Mouse (Mus musculus) layer of hippocampus, postnatal 10 days (tissue): ENCODE measurements around the gene Myoc. TPM values are rescaled to one million over a fixed set of nuclear protein-coding genes. Genes with fewer than 3 reads are reported as not detected.
A peak's percentile ranks its signal among the peaks of the same experiment; 100 is the strongest.
"Not testable (repeated sequence)": the region's sequence is repeated elsewhere in the genome, so short reads cannot be mapped to it uniquely, and the experiment has no call there.

Experiments used
- DNase-seq, 2 experiments: peaks; one replicate each; pipeline ENCODE4 v3.0.0; 2021; ENCODE audit warnings: low spot score in 2 of 2
- long read RNA-seq: library from polyadenylated mRNA; stranded (forward); transcript quantifications from one replicate; pipeline ENCODE4 v2.0.0, GENCODE M21; 2023
- total RNA-seq, 2 experiments: library from RNA; stranded (reverse); gene quantifications; 2 replicates each; pipeline ENCODE4 v1.2.3; 2021

The Myoc gene
- 10 to 100 TPM in 1 of 2 experiments, 1 to 10 TPM in 1; 8.3 to 10.0 TPM for total RNA-seq
- long read RNA-seq, transcript Myoc-201 (3 exons, 2,074 nt) = major isoform, 5 of 7 reads
- long read RNA-seq, partial matches to known transcripts = 1 of 7 reads
- long read RNA-seq, other reads (novel, unspliced or antisense) = 1 of 7 reads

DNA sequence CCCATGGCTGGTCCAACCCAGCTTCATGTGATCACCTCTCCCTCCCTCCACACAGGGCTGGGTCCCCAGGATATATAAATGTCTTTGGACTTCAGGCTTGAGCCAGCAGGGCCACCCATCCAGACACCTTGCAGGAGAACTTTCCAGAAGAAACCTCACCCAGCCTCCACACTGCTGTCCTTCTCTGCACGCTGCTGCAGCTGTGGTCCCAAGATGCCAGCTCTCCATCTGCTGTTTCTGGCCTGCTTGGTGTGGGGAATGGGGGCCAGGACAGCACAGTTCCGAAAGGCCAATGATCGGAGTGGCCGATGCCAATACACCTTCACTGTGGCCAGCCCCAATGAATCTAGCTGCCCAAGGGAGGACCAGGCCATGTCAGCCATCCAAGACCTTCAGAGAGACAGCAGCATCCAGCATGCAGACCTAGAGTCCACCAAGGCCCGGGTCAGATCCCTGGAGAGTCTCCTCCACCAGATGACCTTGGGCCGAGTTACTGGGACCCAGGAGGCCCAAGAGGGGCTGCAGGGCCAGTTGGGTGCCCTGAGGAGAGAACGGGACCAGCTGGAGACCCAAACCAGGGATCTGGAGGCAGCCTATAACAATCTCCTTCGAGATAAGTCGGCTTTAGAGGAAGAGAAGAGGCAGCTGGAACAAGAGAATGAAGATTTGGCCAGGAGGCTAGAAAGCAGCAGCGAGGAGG lies at the start of gene Myoc:
TSS of gene Myoc (plus strand) at position 105 of the 700 bp plus-strand sequence.
- no peak for DNase-seq

DNA sequence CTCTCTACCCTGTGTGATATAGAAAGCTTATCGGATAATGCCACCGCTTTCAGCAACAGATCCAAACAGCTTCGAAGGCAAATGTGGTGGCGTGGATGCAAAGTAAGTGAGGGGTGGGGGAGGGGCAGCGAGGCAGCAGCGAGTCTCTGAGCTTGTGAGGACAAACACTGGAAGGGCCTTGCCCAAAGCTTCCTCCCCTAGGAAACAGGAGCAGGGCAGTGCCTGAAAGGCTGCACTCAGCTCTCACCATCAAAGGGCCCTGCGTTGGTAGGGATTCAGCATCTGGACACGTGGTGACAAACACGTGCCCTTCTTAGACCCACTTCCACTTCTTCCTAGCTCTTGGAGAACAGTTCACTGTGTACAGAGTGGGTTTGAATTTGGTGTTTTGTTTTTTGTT lies 49.5 kb upstream of the Myoc start:
- peak in 1 of 2 experiments; percentile 20 for DNase-seq

GRCm38 (mm10) chr1:162590415-162590997 lies 48.4 kb upstream of the Myoc start:
- DNase-seq = no peak

GRCm38 (mm10) chr1:162597379-162598102 lies 41.4 kb upstream of the Myoc start:
- no peak for DNase-seq

- DNase-seq = no peak
Measured at GRCm38 (mm10) chr1:162599617-162600016, 39.3 kb upstream of the Myoc start.

DNA sequence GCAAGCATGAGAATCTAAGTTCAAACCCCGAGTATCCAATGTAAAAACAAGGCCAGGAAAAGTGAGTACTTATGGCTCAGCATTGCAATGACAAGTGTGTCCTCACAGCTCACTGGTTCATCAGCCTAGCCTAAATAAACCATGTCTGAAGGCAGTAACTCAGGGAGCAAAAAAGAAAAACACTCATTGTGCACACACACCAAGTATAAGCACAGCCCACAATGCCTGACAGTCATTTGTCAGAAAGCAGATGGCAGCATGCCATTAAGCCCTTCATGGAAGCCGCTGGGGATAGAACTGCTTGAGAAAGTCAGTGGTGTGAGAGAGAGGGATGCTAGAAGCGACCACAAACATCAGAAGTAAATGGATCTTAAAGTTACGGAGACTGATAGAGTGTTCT lies 37.7 kb upstream of the Myoc start:
- no peak for DNase-seq

- no peak for DNase-seq
Measured at GRCm38 (mm10) chr1:162608127-162608526, 30.8 kb upstream of the Myoc start.

- DNase-seq = no peak
Measured at GRCm38 (mm10) chr1:162609633-162610250, 29.2 kb upstream of the Myoc start.

- DNase-seq = no peak
Measured at GRCm38 (mm10) chr1:162611191-162611590, 27.8 kb upstream of the Myoc start.

- no peak for DNase-seq
Measured at GRCm38 (mm10) chr1:162615511-162615910, 23.4 kb upstream of the Myoc start.

DNA sequence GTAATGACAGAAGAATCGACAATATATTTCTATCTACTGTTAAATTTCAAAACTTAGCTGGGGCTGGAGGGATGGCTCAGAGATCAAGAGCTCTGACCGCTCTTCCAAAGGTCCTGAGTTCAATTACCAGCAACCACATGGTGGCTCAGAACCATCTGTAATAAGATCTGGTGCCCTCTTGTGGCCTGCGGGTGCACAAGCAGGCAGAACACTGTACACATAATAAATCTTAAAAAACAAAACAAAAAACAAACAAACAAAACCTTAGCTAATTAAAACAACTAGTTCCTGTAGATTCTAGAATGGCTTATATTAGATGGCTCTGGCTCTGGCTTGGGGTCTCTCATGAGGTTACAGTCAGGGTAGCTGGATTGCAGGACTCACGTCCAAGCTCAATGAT lies 18.5 kb upstream of the Myoc start:
- no peak for DNase-seq

GRCm38 (mm10) chr1:162623895-162624294 lies 15.1 kb upstream of the Myoc start:
- DNase-seq = no peak

- no peak for DNase-seq
Measured at GRCm38 (mm10) chr1:162625229-162625628, 13.7 kb upstream of the Myoc start.

DNA sequence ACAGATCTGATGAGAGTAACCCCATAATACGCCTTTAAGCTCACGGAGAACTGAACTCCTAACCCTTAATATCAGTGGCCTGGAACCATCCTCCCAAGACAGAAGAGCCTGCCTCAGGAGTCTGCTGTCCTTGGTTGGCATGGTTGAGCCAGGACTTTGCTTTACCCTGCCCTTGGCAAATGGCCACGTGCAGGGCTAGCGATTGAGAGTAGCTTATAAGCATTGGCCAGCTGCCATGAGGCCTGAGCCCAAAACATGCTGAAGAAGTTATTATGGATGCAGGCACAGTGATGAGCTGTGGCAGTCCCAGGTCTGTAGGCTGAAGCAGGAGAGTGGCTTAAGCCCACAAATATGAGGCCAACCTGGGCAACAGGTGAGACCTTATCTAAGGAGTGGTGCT lies 11.1 kb upstream of the Myoc start:
- not testable (repeated sequence) for DNase-seq

- not testable (repeated sequence) for DNase-seq
Measured at GRCm38 (mm10) chr1:162628326-162628725, 10.6 kb upstream of the Myoc start.

DNA sequence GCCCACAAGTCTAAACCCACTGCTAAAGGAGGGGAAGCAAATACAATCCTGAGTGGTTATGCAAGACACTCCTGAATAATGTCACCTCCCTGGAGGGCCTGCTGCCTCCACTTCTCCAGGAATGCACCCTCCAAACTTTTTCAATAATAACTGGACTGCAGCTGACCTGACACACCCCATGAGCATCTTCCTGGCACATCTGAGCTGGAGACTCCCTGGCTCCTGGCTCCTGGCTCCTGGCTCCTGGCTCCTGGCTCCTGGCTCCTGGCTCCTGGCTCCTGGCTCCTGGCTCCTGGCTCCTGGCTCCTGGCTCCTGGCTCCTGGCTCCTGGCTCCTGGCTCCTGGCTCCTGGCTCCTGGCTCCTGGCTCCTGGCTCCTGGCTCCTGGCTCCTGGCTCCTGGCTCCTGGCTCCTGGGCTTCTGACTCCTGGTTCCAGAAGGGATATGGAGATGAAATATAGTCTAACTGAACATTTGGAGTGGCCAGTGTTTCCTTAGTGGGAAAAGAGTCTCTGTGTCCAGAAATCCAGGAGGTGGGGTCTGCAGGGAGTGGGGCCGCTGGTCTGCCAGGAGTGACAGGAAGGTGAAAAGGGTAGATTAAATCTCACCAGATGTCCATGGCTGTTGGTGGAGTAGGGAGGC lies 3.5 kb upstream of the Myoc start:
- DNase-seq = not testable (repeated sequence)

DNA sequence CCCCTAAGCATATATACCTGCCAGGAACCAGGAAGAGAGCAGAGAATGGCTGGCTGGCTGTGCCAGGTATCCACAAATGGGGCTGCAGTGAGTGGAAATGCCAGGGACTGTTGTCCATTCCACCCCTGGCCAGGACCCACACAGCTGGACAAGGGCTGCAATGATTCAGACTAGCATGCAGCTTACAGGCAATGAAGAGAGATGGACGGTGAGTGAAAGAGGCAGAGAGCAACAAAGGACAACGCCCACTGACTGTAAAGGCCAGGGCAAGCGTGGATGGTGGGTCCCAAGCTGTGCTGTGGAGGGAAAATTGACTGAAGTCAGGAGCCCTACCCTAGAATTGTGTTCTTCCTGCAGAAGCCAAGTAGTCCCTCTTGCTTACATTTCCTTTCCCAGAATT lies 2.4 kb upstream of the Myoc start:
- DNase-seq = no peak

- no peak for DNase-seq
Measured at GRCm38 (mm10) chr1:162638535-162638934, 420 bp upstream of the Myoc start.

DNA sequence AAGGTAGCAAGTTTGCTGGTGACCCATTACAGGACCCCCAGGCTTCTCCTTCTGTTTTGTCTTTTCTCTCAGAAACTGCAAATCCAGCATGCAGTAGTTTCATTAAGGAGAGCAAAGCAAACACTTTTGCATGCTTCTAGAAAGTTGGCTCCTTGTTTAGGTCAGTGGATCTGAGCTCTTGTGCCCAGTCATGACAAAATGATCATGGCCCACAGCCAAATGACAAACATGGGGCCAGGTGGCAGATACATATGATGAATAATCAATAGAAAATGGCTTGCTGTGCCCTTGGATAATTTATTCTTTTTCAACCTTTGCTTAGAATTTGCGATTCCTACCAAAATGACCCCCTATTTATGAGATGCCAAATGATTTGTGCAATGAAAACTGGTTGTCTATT lies 906 bp downstream of the Myoc start:
- DNase-seq = no peak

GRCm38 (mm10) chr1:162642591-162642990 lies 3.6 kb downstream of the Myoc start:
- DNase-seq = no peak

- peak; percentile 67 to 69 for DNase-seq
Measured at GRCm38 (mm10) chr1:162643752-162644151, 4.8 kb downstream of the Myoc start.
